Mouse (Mus musculus) kidney, adult 2 months (tissue): ENCODE results near the gene Hbb-bt. TPM values are rescaled to one million over a fixed set of nuclear protein-coding genes. Genes with fewer than 3 reads are reported as not detected.
"Not testable (repeated sequence)": the region's sequence is repeated elsewhere in the genome, so short reads cannot be mapped to it uniquely, and the experiment has no call there.

Source experiments
- DNase-seq: peaks from one replicate; pipeline ENCODE4 v3.0.0; 2021
- H3K27ac ChIP-seq: fragments of 200-500 bp; 2 replicates; pipeline ENCODE4 v1.5.1; 2012; ENCODE audit warnings: low read depth, low read length, control low read depth, inconsistent platforms; ENCODE audit not compliant: insufficient read depth
- H3K27me3 ChIP-seq: fragments of 200-500 bp; replicated peaks from 2 replicates; pipeline ENCODE4 v1.6.1; 2012; ENCODE audit warnings: mild to moderate bottlenecking, moderate library complexity, low read length, inconsistent platforms; ENCODE audit not compliant: control insufficient read depth, insufficient read depth
- H3K36me3 ChIP-seq: fragments of 200-500 bp; 2 replicates; pipeline ENCODE4 v1.6.1; 2012; ENCODE audit warnings: mild to moderate bottlenecking, moderate library complexity, low read length, inconsistent platforms; ENCODE audit not compliant: control insufficient read depth, insufficient read depth
- H3K4me1 ChIP-seq: fragments of 200-500 bp; 2 replicates; pipeline ENCODE4 v1.6.1; 2011; ENCODE audit warnings: low read length; ENCODE audit not compliant: control insufficient read depth, insufficient read depth
- H3K4me3 ChIP-seq: fragments of 200-500 bp; 2 replicates; pipeline ENCODE4 v1.5.1; 2011; ENCODE audit warnings: mild to moderate bottlenecking, low read depth, low read length, control low read depth; ENCODE audit not compliant: insufficient read depth
- CTCF ChIP-seq: fragments of 200-500 bp; conservative IDR thresholded peaks from 2 replicates; pipeline ENCODE4 v1.5.1; 2011; ENCODE audit warnings: low read depth, mild to moderate bottlenecking, control low read depth, low read length, moderate library complexity, mixed read lengths; ENCODE audit not compliant: insufficient read depth, insufficient read length
- POLR2A ChIP-seq: fragments of 200-500 bp; IDR thresholded peaks from one replicate; pipeline ENCODE4 v1.6.1; 2011; ENCODE audit warnings: low read depth, low read length, control low read depth
- WGBS: fragments of 180-500 bp; shearing (Covaris S2); methylation state at CpG from one replicate; pipeline ENCODE4 v1.1.7; 2018; 5-methylcytosine and 5-hydroxymethylcytosine counted together
- polyA plus RNA-seq: library from polyadenylated mRNA; depleted of rRNA; stranded (reverse); fragments of >200 nt; gene quantifications from 2 replicates; pipeline ENCODE4 v1.2.3, GENCODE M21; 2012

The Hbb-bt gene
- polyA plus RNA-seq, 1 experiment = 441 TPM

GRCm38 (mm10) chr7:103840268-103840667 is 26.5 kb upstream of the Hbb-bt start, which contains the start of gene Hbb-bh2:
Hbb-bh2 (minus strand) TSS chr7:103840520.
- Histone ChIP-seq H3K4me3 (no peak within 1 kb of the TSS), H3K27ac (no peak within 1 kb of the TSS), H3K27me3 (no peaks in the 10 kb centered on the region), H3K4me1 (no peaks in the 10 kb centered on the region), H3K36me3 (no peaks in the 10 kb centered on the region)
- no peak for TF ChIP-seq POLR2A
- no peak for TF ChIP-seq CTCF
- 65% methylated on average over 3 of the region's 3 CpGs for WGBS
- no peak for DNase-seq

DNA sequence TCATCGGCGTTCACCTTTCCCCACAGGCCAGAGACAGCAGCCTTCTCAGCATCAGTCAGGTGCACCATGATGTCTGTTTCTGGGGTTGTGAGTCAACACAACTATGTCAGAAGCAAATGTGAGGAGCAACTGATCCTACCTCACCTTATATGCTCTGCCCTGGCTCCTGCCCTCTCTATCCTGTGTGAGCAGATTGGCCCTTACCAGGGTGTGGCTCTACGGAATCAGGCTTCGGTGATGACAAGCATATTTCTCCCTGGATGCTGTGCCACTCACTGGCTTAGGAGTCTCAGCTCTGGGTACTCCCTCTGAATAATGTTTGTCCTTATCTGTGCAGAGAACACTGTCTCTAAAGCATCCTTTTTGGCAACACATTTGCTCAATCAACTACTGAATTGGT is 14.0 kb upstream of the Hbb-bt start, which contains the start of gene Hbb-bs:
TSS of gene Hbb-bs (minus strand) at position 289 of the 400 bp plus-strand sequence.
- Histone ChIP-seq H3K27me3 (no peaks in the 10 kb centered on the region), H3K4me3 (no peak within 1 kb of the TSS), H3K36me3 (no peaks in the 10 kb centered on the region), H3K4me1 (no peaks in the 10 kb centered on the region), H3K27ac (no peak within 1 kb of the TSS)
- WGBS = 93% methylated on average over 4 of the region's 4 CpGs
- no peak for DNase-seq
- TF ChIP-seq POLR2A (no peak), CTCF (no peak)

- H3K4me3 ChIP-seq, H3K36me3 ChIP-seq, H3K27me3 ChIP-seq, H3K27ac ChIP-seq, DNase-seq, H3K4me1 ChIP-seq: not testable (repeated sequence)
- WGBS = no CpG with 5 or more reads among the region's 2 CpGs
Measured at GRCm38 (mm10) chr7:103827139-103827538, 13.3 kb upstream of the Hbb-bt start.

GRCm38 (mm10) chr7:103826255-103826887 is 12.6 kb upstream of the Hbb-bt start:
- Histone ChIP-seq H3K4me3 (no peak overlapping the region), H3K36me3 (no peaks in the 10 kb centered on the region), H3K27me3 (no peaks in the 10 kb centered on the region), H3K4me1 (no peaks in the 10 kb centered on the region), H3K27ac (no peak overlapping the region)
- 53% methylated on average over 3 of the region's 3 CpGs for WGBS
- DNase-seq = no peak
- TF ChIP-seq CTCF (no peak), POLR2A (no peak)

DNA sequence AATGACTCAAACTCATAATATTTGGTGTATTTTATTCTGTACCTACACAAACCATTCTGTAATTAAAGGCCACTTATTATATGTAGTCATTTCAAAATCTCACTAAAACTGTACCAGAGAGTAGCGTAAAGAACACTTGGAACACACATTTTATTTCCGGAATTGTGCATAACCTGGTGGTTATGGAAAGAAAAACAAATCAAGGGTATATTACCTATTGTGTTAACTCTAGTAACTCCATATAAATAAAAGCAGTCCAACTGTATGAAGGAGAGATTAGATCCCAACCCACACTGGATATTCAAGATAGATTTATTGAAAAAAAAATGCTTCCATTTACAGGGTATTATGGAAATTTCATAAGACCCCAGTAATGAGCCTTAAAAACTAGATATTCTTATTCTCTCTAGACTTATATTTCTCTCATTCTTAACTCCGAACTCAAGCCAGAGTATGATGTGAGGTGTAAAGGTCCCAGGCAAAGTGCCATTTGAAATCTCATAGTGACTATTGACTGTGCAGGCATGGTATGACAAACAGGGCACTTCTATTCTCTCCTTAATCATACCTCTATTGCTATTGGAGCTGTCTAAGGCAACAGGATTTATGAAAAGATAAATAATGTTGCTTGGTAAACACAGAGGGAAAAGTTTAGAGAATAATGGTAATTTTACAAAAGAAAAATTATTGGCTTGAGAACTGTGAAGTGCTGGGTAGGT is 11.9 kb upstream of the Hbb-bt start:
- no peak for TF ChIP-seq POLR2A
- TF ChIP-seq CTCF = no peak
- no peaks in the 10 kb centered on the region for H3K27me3 ChIP-seq
- 86% methylated on average over 3 of the region's 3 CpGs for WGBS
- no peak overlapping the region for H3K4me3 ChIP-seq
- H3K4me1 ChIP-seq = no peaks in the 10 kb centered on the region
- DNase-seq = no peak
- H3K36me3 ChIP-seq = no peaks in the 10 kb centered on the region
- H3K27ac ChIP-seq = no peak overlapping the region

- H3K36me3 ChIP-seq = no peaks in the 10 kb centered on the region
- WGBS = 80% methylated on average over 2 of the region's 2 CpGs
- H3K27me3 ChIP-seq = no peaks in the 10 kb centered on the region
- TF ChIP-seq CTCF = no peak
- TF ChIP-seq POLR2A = no peak
- no peaks in the 10 kb centered on the region for H3K4me1 ChIP-seq
- DNase-seq = no peak
- no peak overlapping the region for H3K27ac ChIP-seq
- no peak overlapping the region for H3K4me3 ChIP-seq
Measured at GRCm38 (mm10) chr7:103824597-103824996, 10.8 kb upstream of the Hbb-bt start.

DNA sequence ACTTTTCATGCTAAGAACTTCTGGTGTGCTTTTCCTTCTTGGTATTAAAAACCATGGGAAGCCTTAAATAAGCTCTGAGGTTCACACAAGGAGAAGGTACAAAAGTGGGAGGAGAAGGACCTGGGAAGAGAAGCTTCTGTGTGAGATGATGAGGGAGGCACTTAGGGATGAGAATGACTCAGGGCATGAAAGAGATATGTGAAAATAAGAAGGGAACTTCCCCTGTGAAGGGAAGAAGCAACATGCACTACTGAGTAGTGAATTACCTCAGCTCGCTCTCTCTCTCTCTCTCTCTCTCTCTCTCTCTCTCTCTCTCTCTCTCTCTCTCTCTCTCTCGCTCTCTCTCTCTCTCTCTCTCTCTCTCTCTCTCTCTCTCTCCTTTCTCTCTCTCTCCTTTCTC is 1.3 kb upstream of the Hbb-bt start:
- H3K27me3 ChIP-seq, DNase-seq, H3K27ac ChIP-seq, H3K4me1 ChIP-seq, H3K36me3 ChIP-seq, H3K4me3 ChIP-seq: not testable (repeated sequence)
- WGBS = 60% methylated on average over 1 of the region's 2 CpGs

- no CpG with 5 or more reads among the region's 3 CpGs for whole genome bisulfite sequencing
- H3K36me3 ChIP-seq, DNase-seq, H3K27me3 ChIP-seq, H3K4me3 ChIP-seq, H3K27ac ChIP-seq, H3K4me1 ChIP-seq: not testable (repeated sequence)
Measured at GRCm38 (mm10) chr7:103813152-103813551, 644 bp downstream of the Hbb-bt start.
